Mouse (Mus musculus): Measurements from ENCODE around the gene Pank1. TPM values are rescaled to one million over a fixed set of nuclear protein-coding genes. Genes with fewer than 3 reads are reported as not detected.

Pank1 gene
- total and polyA plus RNA-seq, 2 experiments from 2014 or later, result 6.6 to 13.9 TPM

DNA sequence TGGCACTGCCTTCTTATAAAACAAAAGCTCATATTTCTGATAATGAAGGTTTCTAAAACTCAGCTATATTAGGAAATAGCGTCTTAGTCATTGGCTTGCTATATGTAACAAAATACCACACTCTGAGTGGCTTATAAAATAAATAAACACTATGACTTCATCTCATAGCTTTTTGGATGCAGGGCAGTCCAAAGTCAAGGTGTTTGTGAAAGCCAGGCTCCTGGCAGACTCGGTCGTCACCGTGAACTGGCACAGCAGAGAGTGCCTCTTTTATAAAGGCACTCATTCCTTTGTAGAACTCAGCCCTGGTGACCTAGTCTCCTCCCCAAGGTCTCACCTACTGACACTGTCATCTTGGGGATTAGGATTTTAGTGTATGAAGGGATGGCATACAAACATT lies 66.5 kb downstream of the Pank1 start:
- Histone ChIP-seq H3K4me2 (ENCODE audit: low read depth, low read length, poor library complexity, severe bottlenecking) (no peak overlapping the region), H3K9ac (replicated peaks; ENCODE audit: low read length, poor library complexity, severe bottlenecking) (no peak overlapping the region), H3K4me1 (ENCODE audit: insufficient read depth, low read length) (no peaks in the 10 kb centered on the region), H3K27ac (ENCODE audit: low read depth, low read length) (no peak overlapping the region), H3K4me3 (ENCODE audit: low read depth, low read length) (no peak overlapping the region), H3K27me3 (ENCODE audit: insufficient read depth, low read length) (no peaks in the 10 kb centered on the region), H3K9me3 (ENCODE audit: low read length) (no peaks in the 10 kb centered on the region), H3K36me3 (ENCODE audit: insufficient read depth, low read length) (no peaks in the 10 kb centered on the region)
- no peak for TF ChIP-seq CTCF (IDR thresholded peaks at IDR 0.05)
- ATAC-seq (ENCODE audit: low FRiP score) (no peak), DNase-seq (ENCODE audit: low spot score) (no peak)
- 83% methylated on average over 4 of the region's 4 CpGs for WGBS

DNA sequence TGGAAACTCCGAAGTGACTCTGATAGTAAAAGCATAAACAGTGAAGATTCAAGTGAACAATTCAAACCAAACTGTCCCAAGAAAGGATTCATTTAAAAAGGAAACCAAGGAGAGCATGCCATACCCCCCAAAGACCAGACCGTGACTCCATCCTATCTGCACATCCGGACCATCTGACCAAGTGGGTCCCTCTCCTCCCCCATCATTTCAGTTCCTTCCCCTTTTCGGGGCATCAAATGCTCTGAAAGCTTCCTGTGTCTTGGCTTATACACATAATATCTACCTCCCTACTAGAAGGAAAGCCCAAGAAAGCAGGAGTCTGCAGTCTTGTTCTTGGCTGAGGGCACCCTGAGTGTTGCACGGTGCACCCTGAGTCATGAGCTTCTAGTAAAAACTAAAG lies 72.1 kb downstream of the Pank1 start:
- Histone ChIP-seq H3K4me1 (ENCODE audit: insufficient read depth, low read length) (no peaks in the 10 kb centered on the region), H3K9ac (replicated peaks; ENCODE audit: low read length, poor library complexity, severe bottlenecking) (no peak overlapping the region), H3K27ac (ENCODE audit: low read depth, low read length) (no peak overlapping the region), H3K4me3 (ENCODE audit: low read depth, low read length) (no peak overlapping the region), H3K4me2 (ENCODE audit: low read depth, low read length, poor library complexity, severe bottlenecking) (no peak overlapping the region), H3K9me3 (ENCODE audit: low read length) (no peaks in the 10 kb centered on the region), H3K36me3 (ENCODE audit: insufficient read depth, low read length) (no peaks in the 10 kb centered on the region), H3K27me3 (ENCODE audit: insufficient read depth, low read length) (no peaks in the 10 kb centered on the region)
- ATAC-seq (ENCODE audit: low FRiP score) (no peak), DNase-seq (ENCODE audit: low spot score) (no peak)
- 90% methylated on average over 5 of the region's 5 CpGs for WGBS
- no peak for TF ChIP-seq CTCF (IDR thresholded peaks at IDR 0.05)

DNA sequence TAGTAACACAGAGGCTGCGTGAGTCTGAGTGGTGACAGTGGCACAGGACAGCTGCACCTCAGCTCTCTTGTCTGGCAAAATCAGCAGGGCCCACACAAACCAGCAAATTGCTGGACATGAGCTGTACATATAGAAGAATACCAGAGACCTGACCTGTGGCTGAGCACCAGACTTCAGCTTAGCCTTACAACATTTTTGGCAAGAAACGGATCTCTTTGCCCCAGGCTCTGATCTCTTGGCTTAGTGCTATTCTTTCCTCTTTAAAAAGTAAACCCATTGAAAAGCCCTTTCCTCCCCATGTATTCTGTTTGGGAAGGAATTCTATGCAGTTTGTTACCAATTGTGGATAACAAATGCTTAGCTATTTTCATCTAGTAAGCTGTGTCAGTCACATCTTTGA lies 74.2 kb downstream of the Pank1 start:
- no peak for TF ChIP-seq CTCF (IDR thresholded peaks at IDR 0.05)
- 70% methylated on average over 2 of the region's 2 CpGs for WGBS
- ATAC-seq (ENCODE audit: low FRiP score), result no peak

DNA sequence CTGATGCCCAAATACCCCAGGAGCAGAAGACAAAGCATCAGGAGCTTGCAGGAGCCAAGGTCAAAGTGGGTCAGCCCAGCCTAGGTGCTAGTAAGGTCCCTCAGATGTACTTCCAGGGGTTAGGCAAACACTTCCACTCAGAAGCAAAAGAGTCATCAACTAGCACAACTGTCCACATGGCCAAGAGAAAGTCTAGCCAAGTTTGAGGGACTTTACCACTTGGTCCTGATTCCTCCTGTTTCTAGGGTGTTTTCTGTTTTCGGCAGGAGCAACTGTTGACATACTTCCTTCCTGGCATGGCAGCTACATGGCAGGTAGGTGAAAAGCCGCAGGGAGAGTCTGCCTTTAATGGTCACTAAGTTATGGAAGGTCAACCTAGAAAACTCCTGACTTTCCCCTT lies 74.7 kb downstream of the Pank1 start:
- no peaks in the 10 kb centered on the region for H3K36me3 ChIP-seq (ENCODE audit: insufficient read depth, low read length)
- ATAC-seq (ENCODE audit: low FRiP score) (no peak), DNase-seq (ENCODE audit: low spot score) (no peak)
- H3K4me2 ChIP-seq (ENCODE audit: low read depth, low read length, poor library complexity, severe bottlenecking), result no peak overlapping the region
- H3K4me1 ChIP-seq (ENCODE audit: insufficient read depth, low read length), result no peaks in the 10 kb centered on the region
- no peaks in the 10 kb centered on the region for H3K9me3 ChIP-seq (ENCODE audit: low read length)
- WGBS, result 98% methylated on average over 2 of the region's 2 CpGs
- H3K4me3 ChIP-seq (ENCODE audit: low read depth, low read length), result no peak overlapping the region
- H3K27me3 ChIP-seq (ENCODE audit: insufficient read depth, low read length), result no peaks in the 10 kb centered on the region
- no peak for TF ChIP-seq CTCF (IDR thresholded peaks at IDR 0.05)
- H3K9ac ChIP-seq (replicated peaks; ENCODE audit: low read length, poor library complexity, severe bottlenecking), result no peak overlapping the region
- H3K27ac ChIP-seq (ENCODE audit: low read depth, low read length), result no peak overlapping the region

More for the DNA sequence above, 74.2 kb downstream of the Pank1 start:
- no peak for DNase-seq (ENCODE audit: low spot score)
- no peaks in the 10 kb centered on the region for H3K36me3 ChIP-seq (ENCODE audit: insufficient read depth, low read length)
- H3K27me3 ChIP-seq (ENCODE audit: insufficient read depth, low read length), result no peaks in the 10 kb centered on the region
- no peak overlapping the region for H3K27ac ChIP-seq (ENCODE audit: low read depth, low read length)
- no peak overlapping the region for H3K4me2 ChIP-seq (ENCODE audit: low read depth, low read length, poor library complexity, severe bottlenecking)
- no peak overlapping the region for H3K9ac ChIP-seq (replicated peaks; ENCODE audit: low read length, poor library complexity, severe bottlenecking)
- H3K4me1 ChIP-seq (ENCODE audit: insufficient read depth, low read length), result no peaks in the 10 kb centered on the region
- no peak overlapping the region for H3K4me3 ChIP-seq (ENCODE audit: low read depth, low read length)
- H3K9me3 ChIP-seq (ENCODE audit: low read length), result no peaks in the 10 kb centered on the region

DNA sequence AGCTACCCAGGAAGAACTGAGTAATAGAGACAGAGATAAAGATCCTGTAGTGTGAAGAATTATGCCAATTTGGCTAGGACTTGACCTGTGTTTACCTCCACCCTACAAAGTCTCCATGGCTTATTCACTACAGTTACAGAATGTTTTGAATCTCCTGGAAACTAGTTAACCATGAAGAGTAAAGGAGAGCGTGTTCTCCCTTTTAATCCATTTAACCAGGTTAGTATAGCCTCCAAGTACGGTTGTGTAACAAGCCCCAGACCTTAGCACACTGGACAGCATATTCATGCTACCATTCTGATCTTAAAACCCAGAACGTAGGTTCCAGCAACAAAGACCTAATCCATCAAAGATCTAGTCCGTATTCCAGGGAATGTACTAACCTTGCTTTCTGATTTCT lies 75.9 kb downstream of the Pank1 start:
- H3K27ac ChIP-seq (ENCODE audit: low read depth, low read length), result no peak overlapping the region
- H3K9me3 ChIP-seq (ENCODE audit: low read length), result no peaks in the 10 kb centered on the region
- H3K36me3 ChIP-seq (ENCODE audit: insufficient read depth, low read length), result no peaks in the 10 kb centered on the region
- H3K9ac ChIP-seq (replicated peaks; ENCODE audit: low read length, poor library complexity, severe bottlenecking), result no peak overlapping the region
- H3K27me3 ChIP-seq (ENCODE audit: insufficient read depth, low read length), result no peaks in the 10 kb centered on the region
- no peak for TF ChIP-seq CTCF (IDR thresholded peaks at IDR 0.05)
- ATAC-seq (ENCODE audit: low FRiP score), result no peak
- no peak overlapping the region for H3K4me2 ChIP-seq (ENCODE audit: low read depth, low read length, poor library complexity, severe bottlenecking)
- no peak overlapping the region for H3K4me3 ChIP-seq (ENCODE audit: low read depth, low read length)
- DNase-seq (ENCODE audit: low spot score), result no peak
- H3K4me1 ChIP-seq (ENCODE audit: insufficient read depth, low read length), result no peaks in the 10 kb centered on the region
- WGBS, result 94% methylated on average over 4 of the region's 4 CpGs

DNA sequence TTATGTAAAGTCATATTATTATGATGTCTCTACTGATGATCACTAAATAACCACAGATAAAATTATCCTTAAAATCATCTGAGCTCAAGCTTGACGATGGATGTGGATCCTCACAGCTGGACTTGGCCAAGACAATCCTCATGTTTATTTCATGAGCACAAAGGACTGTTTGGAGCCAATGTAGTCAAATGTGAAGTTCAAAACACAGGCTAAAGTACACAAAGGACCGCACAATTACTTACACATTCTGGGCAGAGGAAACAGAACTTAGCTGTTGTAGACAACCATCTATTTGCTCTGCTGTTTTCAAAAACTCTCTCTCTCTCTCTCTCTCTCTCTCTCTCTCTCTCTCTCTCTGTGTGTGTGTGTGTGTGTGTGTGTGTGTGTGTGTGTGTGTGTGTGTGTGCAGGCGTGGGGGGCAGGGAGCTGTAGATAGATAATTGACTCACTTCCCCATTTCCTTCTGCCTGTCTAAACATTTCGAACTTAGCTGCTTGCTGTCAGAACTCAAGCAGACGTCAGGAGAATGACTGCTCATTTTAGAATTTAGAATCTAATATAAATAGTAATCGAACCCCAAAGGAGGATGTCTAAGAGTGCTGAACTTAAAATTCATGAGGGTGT lies 79.5 kb downstream of the Pank1 start:
- Histone ChIP-seq H3K4me1 (ENCODE audit: insufficient read depth, low read length) (no peaks in the 10 kb centered on the region), H3K27ac (ENCODE audit: low read depth, low read length) (no peak overlapping the region), H3K4me2 (ENCODE audit: low read depth, low read length, poor library complexity, severe bottlenecking) (no peak overlapping the region), H3K9ac (replicated peaks; ENCODE audit: low read length, poor library complexity, severe bottlenecking) (no peak overlapping the region), H3K27me3 (ENCODE audit: insufficient read depth, low read length) (no peaks in the 10 kb centered on the region), H3K36me3 (ENCODE audit: insufficient read depth, low read length) (no peaks in the 10 kb centered on the region), H3K9me3 (ENCODE audit: low read length) (no peaks in the 10 kb centered on the region), H3K4me3 (ENCODE audit: low read depth, low read length) (no peak overlapping the region)
- 50% methylated on average over 6 of the region's 6 CpGs for WGBS
- ATAC-seq (ENCODE audit: low FRiP score) (no peak), DNase-seq (ENCODE audit: low spot score) (peak; percentile 35)
- no peak for TF ChIP-seq CTCF (IDR thresholded peaks at IDR 0.05)

All from midbrain, postnatal 0 days (tissue).